In genomic region chr4:41758701-41759100, GRCm38 (mm10) we compare ENCODE assay signal across 17 mouse cellular contexts. TPM values are rescaled to one million over a fixed set of nuclear protein-coding genes. Genes with fewer than 3 reads are reported as not detected.
DNase-seq lines count a peak whose midpoint lies in the region; ATAC-seq and TF ChIP-seq lines count a peak whose summit lies in the region.
"Had no signal": no experiment of that assay in that cellular context is flagged by ENCODE, and none has a peak within 500 bp of the region (broad histone marks: within the 10 kb centered on the region; RNA-seq: fewer than 3 reads in every experiment).

No protein-coding gene starts in this region.

- H3K27me3 ChIP-seq in hindbrain, embryonic 13.5 days, result no peaks in the 10 kb centered on the region
- no peaks in the 10 kb centered on the region for H3K27me3 ChIP-seq in hindbrain, embryonic 14.5 days (ENCODE audit: control insufficient read depth, insufficient read depth, low read length)
- H3K27me3 ChIP-seq in liver, embryonic 12.5 days (replicated peaks), result no peaks in the 10 kb centered on the region
- H3K27me3 ChIP-seq in liver, embryonic 11.5 days (replicated peaks; ENCODE audit: control insufficient read depth, insufficient read depth, low read length), result no peaks in the 10 kb centered on the region
- no peaks in the 10 kb centered on the region for H3K27me3 ChIP-seq in liver, embryonic 15.5 days
- H3K27me3 ChIP-seq: forebrain, embryonic 12.5 days; midbrain, embryonic 15.5 days had no signal

- TF ChIP-seq CTCF in gastrocnemius, adult 2 months (IDR thresholded peaks at IDR 0.05), result no peak

- H3K4me1 ChIP-seq in hindbrain, embryonic 13.5 days (replicated peaks), result peaks cover 47% of the 10 kb centered on the region
- H3K4me1 ChIP-seq in hindbrain, embryonic 14.5 days (replicated peaks; ENCODE audit: control insufficient read depth, insufficient read depth, low read length), result peaks cover 32% of the 10 kb centered on the region
- peaks cover 52% of the 10 kb centered on the region for H3K4me1 ChIP-seq in liver, embryonic 12.5 days
- H3K4me1 ChIP-seq in liver, embryonic 11.5 days (replicated peaks; ENCODE audit: control insufficient read depth, insufficient read depth, low read length), result peaks cover 37% of the 10 kb centered on the region
- peaks cover 72% of the 10 kb centered on the region for H3K4me1 ChIP-seq in liver, embryonic 15.5 days (replicated peaks)

- intact Hi-C loops in gastrocnemius, adult 2 months (cut with DNase I), result loop anchor here (10.0 kb wide), 1 partner anchor 1196 kb away; no protein-coding TSS in a partner anchor

- H3K9me3 ChIP-seq in hindbrain, embryonic 13.5 days, result no peaks in the 10 kb centered on the region
- H3K9me3 ChIP-seq in hindbrain, embryonic 14.5 days (ENCODE audit: control insufficient read depth, low read length), result no peaks in the 10 kb centered on the region
- no peaks in the 10 kb centered on the region for H3K9me3 ChIP-seq in liver, embryonic 12.5 days (replicated peaks)
- no peaks in the 10 kb centered on the region for H3K9me3 ChIP-seq in liver, embryonic 11.5 days (ENCODE audit: control insufficient read depth, low read length)
- H3K9me3 ChIP-seq in liver, embryonic 15.5 days (replicated peaks), result no peaks in the 10 kb centered on the region
- H3K9me3 ChIP-seq: forebrain, embryonic 12.5 days; midbrain, embryonic 15.5 days had no signal

- peaks cover 7% of the 10 kb centered on the region for H3K36me3 ChIP-seq in hindbrain, embryonic 13.5 days
- peaks cover 4% of the 10 kb centered on the region for H3K36me3 ChIP-seq in hindbrain, embryonic 14.5 days (replicated peaks; ENCODE audit: control insufficient read depth, insufficient read depth)
- peaks cover 23% of the 10 kb centered on the region for H3K36me3 ChIP-seq in liver, embryonic 12.5 days
- peaks cover 6% of the 10 kb centered on the region; the same call in 1 of the 2 replicates for H3K36me3 ChIP-seq in liver, embryonic 11.5 days (ENCODE audit: control insufficient read depth, insufficient read depth, low read length)
- peaks cover 24% of the 10 kb centered on the region for H3K36me3 ChIP-seq in liver, embryonic 15.5 days (replicated peaks)
- H3K36me3 ChIP-seq: forebrain, embryonic 12.5 days; midbrain, embryonic 15.5 days had no signal

- no peak overlapping the region for H3K4me2 ChIP-seq in hindbrain, embryonic 13.5 days
- no peak overlapping the region for H3K4me2 ChIP-seq in hindbrain, embryonic 14.5 days (replicated peaks)
- H3K4me2 ChIP-seq in liver, embryonic 12.5 days, result no peak overlapping the region
- H3K4me2 ChIP-seq in liver, embryonic 11.5 days, result no peak overlapping the region
- H3K4me2 ChIP-seq in liver, embryonic 15.5 days, result no peak overlapping the region
- H3K4me2 ChIP-seq: forebrain, embryonic 12.5 days; midbrain, embryonic 15.5 days had no signal

- no peak for DNase-seq in gastrocnemius, adult 2 months
- DNase-seq in gastrocnemius, adult 18-20 months (ENCODE audit: low spot score), result no peak
- no peak for DNase-seq in hindbrain, embryonic 14.5 days (ENCODE audit: low spot score)
- no peak for DNase-seq in liver, embryonic 11.5 days (ENCODE audit: low spot score)
- no peak for DNase-seq in ovary, adult 18-20 months (ENCODE audit: low spot score)
- DNase-seq: right cerebral cortex, postnatal 25 days; thymus, adult 18-20 months had no signal

- 94% methylated on average over 4 of the region's 4 CpGs for WGBS in hindbrain, embryonic 13.5 days
- 95% methylated on average over 4 of the region's 4 CpGs for WGBS in hindbrain, embryonic 14.5 days
- WGBS in liver, embryonic 12.5 days (ENCODE audit: insufficient replicate concordance), result 77% methylated on average over 4 of the region's 4 CpGs
- 91% methylated on average over 4 of the region's 4 CpGs for WGBS in liver, embryonic 11.5 days
- WGBS in liver, embryonic 15.5 days (ENCODE audit: insufficient replicate concordance), result 77% methylated on average over 4 of the region's 4 CpGs

- H3K9ac ChIP-seq in hindbrain, embryonic 13.5 days, result peak overlapping the region; percentile 36; the same call in 1 of the 2 replicates
- no peak overlapping the region for H3K9ac ChIP-seq in hindbrain, embryonic 14.5 days
- H3K9ac ChIP-seq in liver, embryonic 12.5 days, result no peak overlapping the region
- H3K9ac ChIP-seq in liver, embryonic 11.5 days (ENCODE audit: low read depth, low read length), result no peak overlapping the region
- H3K9ac ChIP-seq in liver, embryonic 15.5 days, result no peak overlapping the region
- H3K9ac ChIP-seq: forebrain, embryonic 12.5 days; midbrain, embryonic 15.5 days had no signal

- H3K27ac ChIP-seq in gastrocnemius, adult 2 months, result peak overlapping the region; percentile 96
- no peak overlapping the region for H3K27ac ChIP-seq in hindbrain, embryonic 13.5 days
- no peak overlapping the region for H3K27ac ChIP-seq in hindbrain, embryonic 14.5 days
- H3K27ac ChIP-seq in liver, embryonic 12.5 days, result peak overlapping the region; percentile 78; the same call in 1 of the 2 replicates
- no peak overlapping the region; the same call in 1 of the 2 replicates for H3K27ac ChIP-seq in liver, embryonic 11.5 days (ENCODE audit: low read depth, low read length)
- peak overlapping the region; percentile 84 for H3K27ac ChIP-seq in liver, embryonic 15.5 days (replicated peaks)
- H3K27ac ChIP-seq: forebrain, embryonic 12.5 days; midbrain, embryonic 15.5 days had no signal

- ATAC-seq in hindbrain, embryonic 13.5 days (ENCODE audit: low FRiP score), result no peak
- ATAC-seq in hindbrain, embryonic 14.5 days (ENCODE audit: low FRiP score), result no peak
- ATAC-seq in liver, embryonic 12.5 days, result no peak
- no peak for ATAC-seq in liver, embryonic 11.5 days (replicated peaks; ENCODE audit: low FRiP score)
- no peak for ATAC-seq in liver, embryonic 15.5 days (ENCODE audit: insufficient read depth)
- ATAC-seq: midbrain, embryonic 15.5 days had no signal

- no peak overlapping the region for H3K4me3 ChIP-seq in gastrocnemius, adult 2 months
- no peak overlapping the region for H3K4me3 ChIP-seq in hindbrain, embryonic 13.5 days
- H3K4me3 ChIP-seq in hindbrain, embryonic 14.5 days (replicated peaks; ENCODE audit: low read length), result no peak overlapping the region
- no peak overlapping the region for H3K4me3 ChIP-seq in liver, embryonic 12.5 days
- H3K4me3 ChIP-seq in liver, embryonic 11.5 days (ENCODE audit: low read depth, low read length), result no peak overlapping the region
- no peak overlapping the region for H3K4me3 ChIP-seq in liver, embryonic 15.5 days (replicated peaks)
- H3K4me3 ChIP-seq: forebrain, embryonic 12.5 days; midbrain, embryonic 15.5 days had no signal

RNA-seq across cellular contexts. Expression of gene Sigmar1, which starts 2.7 kb away (rescaled TPM):
- total RNA-seq in gastrocnemius, adult 2 months (2021), result 10 to 100 TPM in 1 of 2 experiments, 1 to 10 TPM in 1; 8.2 to 13.3 TPM
- 1 to 10 TPM; 8.4 to 9.4 TPM for total RNA-seq in gastrocnemius, adult 18-20 months (2021)
- 58.9 and 62.0 TPM in 2 replicates for polyA plus RNA-seq in hindbrain, embryonic 13.5 days (2015; fragmentation: Nextera tagmentation; extraction: Ambion mirVana)
- polyA plus RNA-seq in hindbrain, embryonic 14.5 days (2014; fragmentation: Nextera tagmentation; extraction: Ambion mirVana), result 77.5 and 84.5 TPM in 2 replicates
- 49.6 and 51.2 TPM in 2 replicates for polyA plus RNA-seq in liver, embryonic 12.5 days (2016; fragmentation: Nextera tagmentation; extraction: Ambion mirVana)
- 87.5 and 90.5 TPM in 2 replicates for polyA plus RNA-seq in liver, embryonic 11.5 days (2014; fragmentation: Nextera tagmentation; extraction: Ambion mirVana)
- polyA plus RNA-seq in liver, embryonic 15.5 days (2015; fragmentation: Nextera tagmentation; extraction: Ambion mirVana), result 47.3 and 59.1 TPM in 2 replicates

RNA-seq across cellular contexts. Expression of gene Galt, which starts 3.7 kb away (rescaled TPM):
- 10 to 100 TPM; 27.0 to 41.1 TPM for total RNA-seq in gastrocnemius, adult 2 months (2021)
- 10 to 100 TPM; 30.0 to 32.8 TPM for total RNA-seq in gastrocnemius, adult 18-20 months (2021)
- 36.6 and 42.8 TPM in 2 replicates for polyA plus RNA-seq in hindbrain, embryonic 13.5 days (2015; fragmentation: Nextera tagmentation; extraction: Ambion mirVana)
- polyA plus RNA-seq in hindbrain, embryonic 14.5 days (2014; fragmentation: Nextera tagmentation; extraction: Ambion mirVana), result 46.2 and 47.2 TPM in 2 replicates
- polyA plus RNA-seq in liver, embryonic 12.5 days (2016; fragmentation: Nextera tagmentation; extraction: Ambion mirVana), result 25.2 and 25.7 TPM in 2 replicates
- 40.7 and 45.8 TPM in 2 replicates for polyA plus RNA-seq in liver, embryonic 11.5 days (2014; fragmentation: Nextera tagmentation; extraction: Ambion mirVana)
- 29.9 and 36.0 TPM in 2 replicates for polyA plus RNA-seq in liver, embryonic 15.5 days (2015; fragmentation: Nextera tagmentation; extraction: Ambion mirVana)

RNA-seq across cellular contexts. Expression of gene Ccl27a, which starts 15.3 kb away (rescaled TPM):
- total RNA-seq in gastrocnemius, adult 2 months (2021), result 10 to 100 TPM; 15.4 to 19.2 TPM
- 10 to 100 TPM; 18.1 to 19.1 TPM for total RNA-seq in gastrocnemius, adult 18-20 months (2021)
- 256 and 261 TPM in 2 replicates for polyA plus RNA-seq in hindbrain, embryonic 13.5 days (2015; fragmentation: Nextera tagmentation; extraction: Ambion mirVana)
- 238 and 269 TPM in 2 replicates for polyA plus RNA-seq in hindbrain, embryonic 14.5 days (2014; fragmentation: Nextera tagmentation; extraction: Ambion mirVana)
- polyA plus RNA-seq in liver, embryonic 12.5 days (2016; fragmentation: Nextera tagmentation; extraction: Ambion mirVana), result 9.8 and 10.3 TPM in 2 replicates
- polyA plus RNA-seq in liver, embryonic 11.5 days (2014; fragmentation: Nextera tagmentation; extraction: Ambion mirVana), result 14.4 TPM in 2 replicates
- polyA plus RNA-seq in liver, embryonic 15.5 days (2015; fragmentation: Nextera tagmentation; extraction: Ambion mirVana), result 7.3 and 8.2 TPM in 2 replicates

RNA-seq across cellular contexts. Expression of gene Arid3c, which starts 27.8 kb away (rescaled TPM):
- total RNA-seq in gastrocnemius, adult 2 months (2021), result not detected
- total RNA-seq in gastrocnemius, adult 18-20 months (2021), result not detected
- polyA plus RNA-seq in hindbrain, embryonic 13.5 days (2015; fragmentation: Nextera tagmentation; extraction: Ambion mirVana), result 1.1 and 2.2 TPM in 2 replicates
- 1.0 and 1.5 TPM in 2 replicates for polyA plus RNA-seq in hindbrain, embryonic 14.5 days (2014; fragmentation: Nextera tagmentation; extraction: Ambion mirVana)
- polyA plus RNA-seq in liver, embryonic 12.5 days (2016; fragmentation: Nextera tagmentation; extraction: Ambion mirVana), result not detected in 2 replicates
- polyA plus RNA-seq in liver, embryonic 11.5 days (2014; fragmentation: Nextera tagmentation; extraction: Ambion mirVana), result not detected in 2 replicates
- polyA plus RNA-seq in liver, embryonic 15.5 days (2015; fragmentation: Nextera tagmentation; extraction: Ambion mirVana), result not detected in 2 replicates
- total RNA-seq: common myeloid progenitor, adult 5-6 weeks; gastrocnemius, postnatal 4 days; megakaryocyte, adult 5-6 weeks had no signal
- polyA plus RNA-seq: limb, embryonic 11.5 days; lung, embryonic 16.5 days had no signal

RNA-seq across cellular contexts. Expression of gene Dctn3, which starts 35.7 kb away (rescaled TPM):
- total RNA-seq in gastrocnemius, adult 2 months (2021), result 10 to 100 TPM; 40.6 to 42.4 TPM
- 10 to 100 TPM; 42.5 to 45.3 TPM for total RNA-seq in gastrocnemius, adult 18-20 months (2021)
- polyA plus RNA-seq in hindbrain, embryonic 13.5 days (2015; fragmentation: Nextera tagmentation; extraction: Ambion mirVana), result 301 and 303 TPM in 2 replicates
- 271 and 274 TPM in 2 replicates for polyA plus RNA-seq in hindbrain, embryonic 14.5 days (2014; fragmentation: Nextera tagmentation; extraction: Ambion mirVana)
- polyA plus RNA-seq in liver, embryonic 12.5 days (2016; fragmentation: Nextera tagmentation; extraction: Ambion mirVana), result 89.7 and 92.2 TPM in 2 replicates
- polyA plus RNA-seq in liver, embryonic 11.5 days (2014; fragmentation: Nextera tagmentation; extraction: Ambion mirVana), result 107 and 118 TPM in 2 replicates
- 64.1 and 67.2 TPM in 2 replicates for polyA plus RNA-seq in liver, embryonic 15.5 days (2015; fragmentation: Nextera tagmentation; extraction: Ambion mirVana)

Comparison
In these comparisons a context has a peak if more than half of its experiments do, and no peak if none do; other contexts are left out.
1. H3K27ac ChIP-seq: peak in gastrocnemius, adult 2 months (single experiment), liver, embryonic 12.5 days (single experiment) and liver, embryonic 15.5 days (single experiment); none in hindbrain, embryonic 13.5 days (single experiment), hindbrain, embryonic 14.5 days (single experiment) and liver, embryonic 11.5 days (single experiment).
2. RNA of gene Ccl27a, which starts 15.3 kb away (polyA plus RNA-seq): 238 to 269 TPM in hindbrain, embryonic 14.5 days and 256 to 261 TPM in hindbrain, embryonic 13.5 days; 14.4 TPM in liver, embryonic 11.5 days, 9.8 to 10.3 TPM in liver, embryonic 12.5 days and 7.3 to 8.2 TPM in liver, embryonic 15.5 days; every median in the first group is over 10 times any median in the second.